Mouse (Mus musculus): ENCODE measurements around the gene Mindy4. TPM values are rescaled to one million over a fixed set of nuclear protein-coding genes. Genes with fewer than 3 reads are reported as not detected.

Mindy4 gene
- total RNA-seq, 1 experiment: 3.0 TPM

GRCm38 (mm10) chr6:55346491-55346890, 143.3 kb downstream of the Mindy4 start:
- in situ Hi-C loops (cut with MboI; ENCODE audit: low sequenced_read_pairs in 2 of 2, unreplicated experiment in 2 of 2): no loop called here
- DNase-seq (ENCODE audit: low read depth, low spot score): no peak
- Histone ChIP-seq H3K4me1 (ENCODE audit: control insufficient read depth in 2 of 2, insufficient read depth in 2 of 2, low read length in 2 of 2, poor library complexity in 1 of 2) (no peaks in the 10 kb centered on the region), H3K36me3 (ENCODE audit: control insufficient read depth, insufficient read depth, low read length, poor library complexity, severe bottlenecking) (no peaks in the 10 kb centered on the region), H3K27ac (ENCODE audit: insufficient read depth, low read depth, low read length, poor library complexity, severe bottlenecking) (no peak overlapping the region), H3K9me3 (ENCODE audit: control insufficient read depth, insufficient read depth, low read depth, low read length) (no peaks in the 10 kb centered on the region), H3K9ac (ENCODE audit: insufficient read depth, low read depth, low read length, poor library complexity, severe bottlenecking) (no peak overlapping the region), H3K4me3 (ENCODE audit: insufficient read depth in 1 of 2, low read depth in 1 of 2, low read length in 2 of 2, poor library complexity in 1 of 2, severe bottlenecking in 1 of 2) (no peak overlapping the region)
- TF ChIP-seq ZC3H11A (IDR thresholded peaks at IDR 0.05; ENCODE audit: borderline replicate concordance, low read depth, low read length) (no peak), ZNF384 (IDR thresholded peaks at IDR 0.05; ENCODE audit: low read depth, low read length) (no peak), HCFC1 (IDR thresholded peaks at IDR 0.05; ENCODE audit: borderline replicate concordance, insufficient read depth, low read length) (no peak), CHD2 (IDR thresholded peaks at IDR 0.05; ENCODE audit: low read depth, low read length) (no peak), MAFK (IDR thresholded peaks at IDR 0.05; ENCODE audit: insufficient read depth, low read depth, low read length) (no peak)

- no peak overlapping the region for H3K4me3 ChIP-seq (ENCODE audit: insufficient read depth in 1 of 2, low read depth in 1 of 2, low read length in 2 of 2, poor library complexity in 1 of 2, severe bottlenecking in 1 of 2)
- in situ Hi-C loops (cut with MboI; ENCODE audit: low sequenced_read_pairs in 2 of 2, unreplicated experiment in 2 of 2): no loop called here
- no peak overlapping the region for H3K9ac ChIP-seq (ENCODE audit: insufficient read depth, low read depth, low read length, poor library complexity, severe bottlenecking)
- no peaks in the 10 kb centered on the region for H3K9me3 ChIP-seq (ENCODE audit: control insufficient read depth, insufficient read depth, low read depth, low read length)
- DNase-seq (ENCODE audit: low read depth, low spot score): no peak
- no peak for TF ChIP-seq CHD2 (IDR thresholded peaks at IDR 0.05; ENCODE audit: low read depth, low read length)
- H3K36me3 ChIP-seq (ENCODE audit: control insufficient read depth, insufficient read depth, low read length, poor library complexity, severe bottlenecking): no peaks in the 10 kb centered on the region
- no peaks in the 10 kb centered on the region for H3K4me1 ChIP-seq (ENCODE audit: control insufficient read depth in 2 of 2, insufficient read depth in 2 of 2, low read length in 2 of 2, poor library complexity in 1 of 2)
- H3K27ac ChIP-seq (ENCODE audit: insufficient read depth, low read depth, low read length, poor library complexity, severe bottlenecking): no peak overlapping the region
Observed at GRCm38 (mm10) chr6:55347711-55348571, 144.8 kb downstream of the Mindy4 start.

- Histone ChIP-seq H3K9ac (ENCODE audit: insufficient read depth, low read depth, low read length, poor library complexity, severe bottlenecking) (no peak overlapping the region), H3K27ac (ENCODE audit: insufficient read depth, low read depth, low read length, poor library complexity, severe bottlenecking) (no peak overlapping the region), H3K4me1 (ENCODE audit: control insufficient read depth in 2 of 2, insufficient read depth in 2 of 2, low read length in 2 of 2, poor library complexity in 1 of 2) (no peaks in the 10 kb centered on the region), H3K9me3 (ENCODE audit: control insufficient read depth, insufficient read depth, low read depth, low read length) (no peaks in the 10 kb centered on the region), H3K36me3 (ENCODE audit: control insufficient read depth, insufficient read depth, low read length, poor library complexity, severe bottlenecking) (no peaks in the 10 kb centered on the region), H3K4me3 (ENCODE audit: insufficient read depth in 1 of 2, low read depth in 1 of 2, low read length in 2 of 2, poor library complexity in 1 of 2, severe bottlenecking in 1 of 2) (no peak overlapping the region)
- DNase-seq (ENCODE audit: low read depth, low spot score): no peak
- in situ Hi-C loops (cut with MboI; ENCODE audit: low sequenced_read_pairs in 2 of 2, unreplicated experiment in 2 of 2): no loop called here
- TF ChIP-seq HCFC1 (IDR thresholded peaks at IDR 0.05; ENCODE audit: borderline replicate concordance, insufficient read depth, low read length) (no peak), ZC3H11A (IDR thresholded peaks at IDR 0.05; ENCODE audit: borderline replicate concordance, low read depth, low read length) (no peak), ZNF384 (IDR thresholded peaks at IDR 0.05; ENCODE audit: low read depth, low read length) (no peak), CHD2 (IDR thresholded peaks at IDR 0.05; ENCODE audit: low read depth, low read length) (no peak), MAFK (IDR thresholded peaks at IDR 0.05; ENCODE audit: insufficient read depth, low read depth, low read length) (no peak)
Observed at GRCm38 (mm10) chr6:55349231-55349630, 146.0 kb downstream of the Mindy4 start.

DNA sequence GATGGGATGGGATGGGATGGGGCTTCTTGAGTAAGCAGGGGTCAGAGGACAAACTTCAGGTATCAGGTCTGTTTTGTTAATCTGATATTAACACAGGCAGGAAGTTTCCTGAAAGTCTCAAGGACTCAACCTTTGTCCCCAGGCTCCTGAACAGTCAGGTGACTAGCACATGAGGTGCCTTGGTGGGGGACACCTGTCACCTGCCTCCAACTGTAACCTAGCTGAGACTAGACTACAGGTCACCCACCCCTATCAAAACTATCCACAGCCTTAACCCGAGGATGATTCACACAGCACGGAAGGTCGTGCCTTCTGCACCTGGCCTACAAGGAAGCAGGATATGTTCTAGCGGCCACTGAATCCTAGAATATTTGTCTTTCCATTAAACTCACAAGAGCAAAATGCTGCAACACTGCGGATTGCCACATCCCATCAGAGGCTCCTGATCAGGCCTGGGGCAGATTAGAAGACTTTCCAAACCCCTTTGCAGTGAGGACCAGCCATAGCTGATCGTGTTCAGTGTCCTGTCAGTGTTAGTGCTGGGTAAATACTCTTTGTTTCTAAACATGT, 147.3 kb downstream of the Mindy4 start:
- no peaks in the 10 kb centered on the region for H3K4me1 ChIP-seq (ENCODE audit: control insufficient read depth in 2 of 2, insufficient read depth in 2 of 2, low read length in 2 of 2, poor library complexity in 1 of 2)
- H3K9ac ChIP-seq (ENCODE audit: insufficient read depth, low read depth, low read length, poor library complexity, severe bottlenecking): no peak overlapping the region
- in situ Hi-C loops (cut with MboI; ENCODE audit: low sequenced_read_pairs in 2 of 2, unreplicated experiment in 2 of 2): no loop called here
- H3K9me3 ChIP-seq (ENCODE audit: control insufficient read depth, insufficient read depth, low read depth, low read length): no peaks in the 10 kb centered on the region
- no peak overlapping the region for H3K27ac ChIP-seq (ENCODE audit: insufficient read depth, low read depth, low read length, poor library complexity, severe bottlenecking)
- H3K4me3 ChIP-seq (ENCODE audit: insufficient read depth in 1 of 2, low read depth in 1 of 2, low read length in 2 of 2, poor library complexity in 1 of 2, severe bottlenecking in 1 of 2): no peak overlapping the region
- no peak for DNase-seq (ENCODE audit: low read depth, low spot score)
- no peaks in the 10 kb centered on the region for H3K36me3 ChIP-seq (ENCODE audit: control insufficient read depth, insufficient read depth, low read length, poor library complexity, severe bottlenecking)
- no peak for TF ChIP-seq MAFK (IDR thresholded peaks at IDR 0.05; ENCODE audit: insufficient read depth, low read depth, low read length)
- no peak for TF ChIP-seq ZNF384 (IDR thresholded peaks at IDR 0.05; ENCODE audit: low read depth, low read length)
- TF ChIP-seq ZC3H11A (IDR thresholded peaks at IDR 0.05; ENCODE audit: borderline replicate concordance, low read depth, low read length): no peak
- no peak for TF ChIP-seq HCFC1 (IDR thresholded peaks at IDR 0.05; ENCODE audit: borderline replicate concordance, insufficient read depth, low read length)
- no peak for TF ChIP-seq CHD2 (IDR thresholded peaks at IDR 0.05; ENCODE audit: low read depth, low read length)
